Mouse (Mus musculus): ENCODE measurements at regions not wholly inside any gene's neighbourhood (a gene's known extent, or its start where the extent isn't known, plus 50 kb on each side); places are given as distances from the start of the nearest gene placed in this dataset.

DNA sequence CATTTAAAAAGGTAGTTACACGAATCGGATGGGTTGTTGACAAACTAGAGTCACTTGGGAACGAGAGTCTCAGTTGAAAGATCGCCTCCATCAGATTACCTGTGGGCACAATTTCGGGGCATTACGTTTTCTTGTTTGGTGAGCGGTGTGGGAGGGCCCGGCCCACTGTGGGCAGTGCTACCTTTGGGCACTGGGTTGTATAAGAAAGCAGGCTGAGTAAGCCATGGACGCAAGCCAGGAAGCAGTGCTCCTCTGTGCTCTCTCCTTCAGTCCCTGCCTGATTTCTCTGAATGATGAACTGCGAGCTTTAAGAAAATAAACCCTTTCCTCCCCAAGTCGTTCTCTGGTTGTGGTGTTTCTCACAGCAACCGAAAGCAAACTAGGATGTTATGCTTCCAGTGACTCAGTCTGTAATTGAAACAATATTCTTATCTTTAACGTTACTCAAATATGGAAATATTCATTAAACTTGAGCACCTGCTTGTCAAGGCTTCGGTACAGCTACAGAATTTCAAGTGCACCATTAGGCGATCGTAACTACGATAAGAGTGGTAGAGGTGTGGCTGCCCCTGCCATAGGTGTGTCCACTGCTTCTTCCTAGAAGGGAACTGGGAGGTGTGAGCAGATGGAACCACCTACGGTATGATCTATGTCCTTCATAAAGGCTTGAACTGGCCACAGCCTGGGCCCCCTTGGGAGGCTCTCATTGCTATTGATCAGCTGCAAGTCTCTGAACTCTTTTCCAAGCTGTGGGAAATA is 119.2 kb upstream of the Tsc22d1 start:
- DNase-seq (ENCODE audit: low spot score in 2 of 2): no peak

DNA sequence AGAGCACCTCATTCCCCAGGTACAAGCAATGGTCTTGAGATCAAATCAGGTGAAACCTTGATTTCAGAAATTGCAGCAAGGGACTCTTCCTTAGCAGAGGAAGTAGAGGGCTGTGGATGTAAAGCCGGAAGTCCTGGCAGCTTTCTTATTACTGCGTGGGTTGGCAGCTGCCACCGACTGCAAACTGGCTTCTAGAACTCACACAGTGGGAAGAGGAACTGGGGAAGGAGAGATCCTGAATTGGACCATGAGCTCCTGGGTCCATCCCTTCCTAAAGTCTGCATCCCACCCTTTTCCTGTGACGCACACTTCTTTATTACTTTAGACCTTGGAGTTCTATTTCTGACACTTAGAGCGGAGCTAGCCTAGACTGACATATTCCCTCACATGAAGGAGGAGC is 116.9 kb upstream of the Tsc22d1 start:
- DNase-seq (ENCODE audit: low spot score in 2 of 2): no peak

DNA sequence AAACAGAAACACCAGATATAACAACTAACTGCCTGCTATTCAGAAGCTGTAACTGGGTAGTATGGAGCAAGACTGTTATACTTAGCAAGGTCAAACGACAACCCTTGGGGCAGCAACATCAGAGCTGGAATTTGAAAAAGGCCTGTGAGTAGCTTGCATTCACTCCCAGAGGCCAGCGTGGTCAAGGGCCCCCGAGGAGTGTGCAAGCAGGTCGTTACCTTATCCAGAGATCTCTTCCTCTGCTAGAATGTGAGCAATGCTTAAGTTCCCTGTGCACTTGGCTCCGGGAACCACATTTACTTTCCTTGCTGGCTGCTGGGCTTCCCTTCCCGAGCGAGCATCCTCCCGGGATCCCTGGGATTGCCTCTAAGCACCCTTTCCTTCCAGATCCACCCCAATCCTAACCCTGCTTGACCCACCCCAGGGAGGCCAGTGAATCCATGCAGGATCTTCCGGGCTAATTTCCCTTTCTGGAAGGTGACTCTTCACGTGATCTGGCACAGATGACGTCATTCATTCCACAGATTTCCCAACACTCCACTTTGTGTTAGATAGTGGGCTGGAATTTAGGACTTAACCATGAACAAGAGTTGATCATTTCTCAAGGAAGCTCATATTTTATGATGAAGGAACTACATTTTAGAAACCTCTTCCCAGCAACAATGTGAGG is 112.3 kb upstream of the Tsc22d1 start:
- DNase-seq (ENCODE audit: low spot score in 2 of 2): no peak

- DNase-seq (ENCODE audit: low spot score in 2 of 2): no peak
These were observed 107.2 kb upstream of the Tsc22d1 start for GRCm38 (mm10) chr14:76307603-76308002.

- DNase-seq (ENCODE audit: low spot score in 2 of 2): no peak
These were observed 106.5 kb upstream of the Tsc22d1 start for GRCm38 (mm10) chr14:76308188-76308812.

DNA sequence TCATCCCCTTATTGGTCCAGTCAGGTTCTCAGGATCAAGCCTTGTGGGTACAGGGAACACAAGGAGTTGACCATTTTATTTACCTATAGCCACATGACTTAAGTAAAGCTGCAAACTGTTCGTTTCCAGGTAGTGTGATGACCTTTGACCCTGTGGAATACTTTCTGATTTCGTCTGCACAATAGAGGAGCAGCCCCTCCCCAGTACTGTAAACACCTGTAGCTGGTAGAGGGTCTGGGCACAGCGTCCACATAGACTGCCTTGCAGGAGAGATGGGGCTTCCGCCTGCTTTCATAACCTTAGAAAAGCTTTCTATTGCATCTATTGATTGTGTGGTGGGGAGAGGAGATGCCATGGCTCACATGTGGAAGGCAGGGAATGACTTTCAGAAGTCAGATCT is 105.2 kb upstream of the Tsc22d1 start:
- DNase-seq (ENCODE audit: low spot score in 2 of 2): no peak

GRCm38 (mm10) chr14:76310278-76310677 is 104.5 kb upstream of the Tsc22d1 start:
- no peak for DNase-seq (ENCODE audit: low spot score in 2 of 2)

GRCm38 (mm10) chr14:76313424-76314190 is 101.2 kb upstream of the Tsc22d1 start:
- DNase-seq (ENCODE audit: low spot score in 2 of 2): no peak

DNA sequence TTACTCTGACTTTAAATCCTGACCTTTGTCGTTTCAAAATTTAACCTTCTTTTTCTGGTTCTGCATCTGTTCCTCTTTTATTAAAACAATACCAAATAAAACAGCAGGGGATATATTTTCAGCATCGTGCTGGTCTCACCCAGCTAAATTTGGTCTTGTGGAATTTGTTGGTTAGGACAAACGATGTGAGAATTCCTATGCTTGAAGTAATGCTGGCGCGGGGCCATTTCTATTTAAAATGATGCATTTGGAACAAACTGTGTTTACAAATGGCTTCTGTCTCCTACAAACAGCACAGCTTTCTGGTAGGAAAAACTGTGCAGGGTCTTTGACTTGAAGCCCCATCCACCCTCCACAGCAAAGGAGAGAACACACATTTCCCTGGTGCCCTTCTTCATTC is 96.3 kb upstream of the Tsc22d1 start:
- DNase-seq (ENCODE audit: low spot score in 2 of 2): no peak

- no peak for DNase-seq (ENCODE audit: low spot score in 2 of 2)
These were observed 90.5 kb upstream of the Tsc22d1 start for GRCm38 (mm10) chr14:76324246-76324645.

DNA sequence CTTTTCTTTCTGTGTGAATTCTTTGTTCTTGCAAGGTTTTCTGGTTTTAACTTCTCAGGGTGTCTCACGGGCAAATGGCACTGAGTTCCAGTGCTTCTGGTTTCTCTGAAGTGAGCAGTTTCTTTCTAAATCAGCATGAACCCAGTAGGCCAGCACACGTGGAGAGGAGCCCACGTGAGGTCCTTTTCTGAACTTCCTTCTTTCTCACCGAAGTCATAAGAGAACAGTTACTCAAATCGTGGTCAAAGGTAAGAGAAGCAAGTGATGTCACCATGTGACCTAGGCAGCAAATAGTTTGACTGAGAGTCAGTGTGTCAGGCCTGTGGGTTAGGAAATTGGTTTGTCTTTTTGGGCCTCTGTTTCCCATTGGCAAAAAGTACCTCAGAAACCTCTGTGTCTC is 84.8 kb upstream of the Tsc22d1 start:
- no peak for DNase-seq (ENCODE audit: low spot score in 2 of 2)

DNA sequence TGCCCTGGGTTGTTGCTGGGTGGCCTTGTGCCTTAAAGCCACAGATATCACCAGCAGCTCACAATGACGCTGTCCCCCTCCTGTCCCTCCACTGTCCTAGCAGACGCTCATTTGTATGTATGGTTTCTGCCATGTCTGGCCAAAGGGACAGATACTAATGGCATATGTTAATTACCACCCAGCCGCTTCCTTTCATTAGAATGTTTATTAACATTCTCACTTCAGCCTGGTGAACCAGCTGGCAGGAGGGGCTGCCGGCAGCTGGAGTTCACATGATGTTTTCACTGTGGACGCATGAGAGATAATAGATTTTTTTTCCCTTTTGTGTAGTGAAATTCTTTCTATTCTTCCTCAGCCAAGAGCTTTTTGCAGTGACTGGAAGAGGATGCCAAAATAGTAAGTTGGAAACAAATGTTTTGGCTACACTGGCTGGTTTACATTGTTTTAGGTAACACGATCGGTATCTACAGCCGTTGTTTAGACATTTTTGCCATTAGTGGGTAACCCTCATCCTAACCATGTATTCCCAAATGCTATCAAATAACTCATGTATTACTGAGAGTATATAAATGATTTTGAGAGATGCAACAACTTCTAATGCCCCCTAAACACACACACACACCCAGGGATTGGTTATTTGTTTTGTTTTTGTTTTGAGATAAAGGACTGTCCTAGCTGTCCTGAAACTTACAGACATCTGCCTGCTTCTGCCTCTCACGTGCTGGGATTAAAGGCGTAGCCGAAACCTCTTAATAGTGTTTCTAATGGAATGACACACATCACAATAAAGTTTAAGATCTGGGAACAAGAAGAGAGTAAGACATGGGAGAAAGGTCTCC is 83.0 kb upstream of the Tsc22d1 start:
- no peak for DNase-seq (ENCODE audit: low spot score in 2 of 2)

- no peak for DNase-seq (ENCODE audit: low spot score in 2 of 2)
These were observed 82.4 kb upstream of the Tsc22d1 start for GRCm38 (mm10) chr14:76332336-76332703.

DNA sequence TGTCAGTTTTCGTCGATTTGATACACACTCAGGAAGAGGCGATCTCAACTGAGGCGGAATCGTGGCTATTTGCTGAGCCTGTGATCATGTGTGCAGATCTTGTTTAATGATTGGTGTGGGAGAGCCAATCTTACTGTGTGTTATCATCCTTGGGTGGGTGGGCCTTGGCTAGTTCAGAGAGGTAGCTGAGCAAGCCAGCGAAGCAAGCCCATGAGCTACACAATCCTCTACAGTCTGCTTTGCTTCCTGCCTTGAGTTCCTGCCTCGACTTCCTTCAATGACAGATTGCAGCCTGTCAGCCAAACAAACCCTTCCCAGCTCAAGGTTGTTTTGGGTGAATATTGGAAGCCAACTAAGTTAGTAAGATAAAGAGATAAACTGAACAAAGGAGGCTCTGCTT is 74.0 kb upstream of the Tsc22d1 start:
- no peak for DNase-seq (ENCODE audit: low spot score in 2 of 2)

DNA sequence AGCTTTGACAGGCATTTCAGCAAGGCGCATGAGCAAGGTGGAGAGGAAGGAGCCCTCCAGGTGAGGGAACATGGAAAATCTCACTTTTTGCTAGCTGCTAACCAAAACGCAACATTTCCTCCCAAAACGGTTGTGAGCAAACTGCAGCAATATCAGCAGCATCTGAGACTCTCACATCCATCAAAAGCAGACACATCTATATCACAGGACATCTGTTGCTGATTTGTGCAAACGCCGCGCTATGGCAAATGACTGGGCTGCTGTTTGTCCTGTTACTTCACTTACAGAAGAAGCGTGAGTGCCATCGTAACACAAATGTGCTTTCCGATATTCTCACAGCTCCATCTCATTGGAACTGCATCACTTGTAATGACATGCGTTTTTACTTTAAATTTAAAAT is 73.5 kb upstream of the Tsc22d1 start:
- DNase-seq (ENCODE audit: low spot score in 2 of 2): no peak

GRCm38 (mm10) chr14:76351856-76352255 is 62.9 kb upstream of the Tsc22d1 start:
- no peak for DNase-seq (ENCODE audit: low spot score in 2 of 2)

DNA sequence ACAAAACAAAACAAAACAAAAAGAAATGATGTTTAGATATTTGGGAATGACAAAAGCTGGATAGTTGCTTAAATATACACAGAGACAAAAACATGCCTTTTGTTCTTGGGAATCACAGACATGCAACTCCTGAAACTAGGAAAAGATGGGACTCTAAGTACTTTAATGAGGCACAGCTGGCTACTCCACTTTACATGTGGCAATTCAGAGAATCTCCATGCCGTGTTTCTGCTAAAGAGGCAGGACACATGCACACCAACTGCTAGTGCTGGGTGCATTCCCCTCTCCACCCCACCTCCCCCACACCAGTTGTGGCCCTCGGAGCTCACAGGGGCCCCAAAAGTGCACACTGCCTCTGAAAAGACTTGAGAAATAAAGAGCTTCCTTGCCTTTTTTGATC is 58.6 kb upstream of the Tsc22d1 start:
- DNase-seq (ENCODE audit: low spot score in 2 of 2): no peak

- DNase-seq (ENCODE audit: low spot score in 2 of 2): no peak
These were observed 54.8 kb upstream of the Tsc22d1 start for GRCm38 (mm10) chr14:76359837-76360410.

- no peak for DNase-seq (ENCODE audit: low spot score in 2 of 2)
These were observed 50.7 kb upstream of the Tsc22d1 start for GRCm38 (mm10) chr14:76364034-76364433.

Measured in spleen, postnatal 10 days (tissue).